Mouse (Mus musculus) layer of hippocampus, postnatal 36 days (tissue): ENCODE data around the gene Kcnq5. TPM values are rescaled to one million over a fixed set of nuclear protein-coding genes. Genes with fewer than 3 reads are reported as not detected.

Experiments
- DNase-seq, 2 experiments: peaks; one replicate each; pipeline ENCODE4 v3.0.0; 2022
- total RNA-seq, 2 experiments: library from RNA; stranded (reverse); gene quantifications; 2 replicates each; pipeline ENCODE4 v1.2.3; 2021

Kcnq5 gene
- total RNA-seq, result 10 to 100 TPM; 53.8 to 56.7 TPM

DNA sequence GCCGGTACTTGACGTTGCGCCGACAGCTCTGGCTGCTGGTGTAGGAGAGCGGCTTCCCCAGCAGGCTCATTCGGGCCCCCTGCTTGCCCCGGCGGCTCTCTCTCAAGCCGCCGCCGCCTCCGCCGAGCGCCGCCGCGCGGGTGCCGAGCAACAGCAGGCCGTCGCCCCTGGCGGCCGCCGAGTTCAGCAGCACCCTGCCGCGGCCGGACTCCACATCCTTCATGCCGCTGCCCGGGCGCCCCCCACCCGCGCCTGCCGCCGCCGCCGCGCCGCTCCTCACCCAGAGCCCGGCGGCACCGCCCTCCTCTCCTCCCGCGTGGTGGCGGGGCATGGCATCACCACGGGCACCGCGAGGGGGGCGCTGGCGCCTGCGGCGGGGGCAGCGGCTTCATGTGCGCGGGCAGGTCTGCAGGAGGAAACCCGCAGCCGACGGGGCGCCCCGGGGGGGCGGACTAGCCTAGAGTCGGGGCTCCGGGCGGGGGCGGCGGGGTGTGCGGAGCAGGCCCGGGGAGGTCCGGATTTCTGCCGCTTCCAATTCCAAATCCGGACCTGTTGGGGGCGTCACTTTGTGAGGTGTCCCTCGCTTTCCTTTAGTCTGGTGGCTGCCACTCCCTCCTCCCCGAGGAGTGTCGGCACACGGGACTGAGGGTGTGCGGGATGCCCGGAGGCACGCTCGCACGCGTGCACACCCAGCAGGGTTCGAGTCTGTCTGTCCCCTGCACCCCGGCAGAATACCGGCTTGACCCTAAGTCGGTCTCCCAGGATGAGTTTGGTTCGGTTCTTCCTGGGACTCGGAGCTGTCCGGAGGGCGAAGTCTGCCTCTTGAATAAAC lies at the start of gene Kcnq5:
Gene Kcnq5, minus strand, starts transcription at position 692 of the 832 bp plus-strand sequence.
- DNase-seq, result peak; percentile 63 to 65

DNA sequence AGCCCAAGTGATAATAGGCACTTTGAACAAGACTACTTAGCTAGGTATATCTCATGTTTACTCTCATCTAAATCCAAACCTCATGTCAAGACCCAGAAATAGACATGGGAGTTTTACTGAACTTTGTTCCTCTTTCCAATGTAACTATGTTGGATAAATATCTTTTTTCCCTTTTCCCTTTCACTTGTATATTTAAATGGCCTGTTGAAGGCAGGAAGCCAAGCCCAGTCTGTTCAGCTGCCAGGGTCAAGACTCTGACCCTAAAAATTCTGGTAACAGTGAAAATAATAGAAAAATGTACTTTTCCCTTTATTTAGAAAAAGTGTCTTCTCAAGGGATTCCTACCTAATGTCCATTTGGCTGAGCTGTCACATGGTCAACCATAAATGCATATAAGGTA lies 18.0 kb upstream of the Kcnq5 start:
- DNase-seq, result no peak

DNA sequence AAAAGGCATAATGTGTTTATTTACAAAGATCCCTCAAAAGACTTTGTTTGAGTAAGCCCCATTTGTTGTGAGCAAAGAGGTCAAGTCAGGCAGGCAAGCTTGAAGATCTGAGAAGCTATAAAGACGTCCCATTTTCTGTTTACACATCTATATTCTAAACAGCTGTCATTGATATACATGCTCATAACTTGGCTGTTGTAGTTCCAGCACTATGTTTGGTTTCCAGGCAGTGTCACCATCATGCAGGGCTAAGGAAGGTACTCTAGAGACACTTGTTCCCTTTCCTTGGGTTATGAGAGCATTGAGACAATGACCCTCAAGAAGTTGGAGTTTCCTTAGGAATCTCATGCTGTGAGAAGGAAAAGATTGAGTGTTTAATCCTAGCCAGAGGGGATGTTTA lies 17.6 kb upstream of the Kcnq5 start:
- DNase-seq, result no peak

DNA sequence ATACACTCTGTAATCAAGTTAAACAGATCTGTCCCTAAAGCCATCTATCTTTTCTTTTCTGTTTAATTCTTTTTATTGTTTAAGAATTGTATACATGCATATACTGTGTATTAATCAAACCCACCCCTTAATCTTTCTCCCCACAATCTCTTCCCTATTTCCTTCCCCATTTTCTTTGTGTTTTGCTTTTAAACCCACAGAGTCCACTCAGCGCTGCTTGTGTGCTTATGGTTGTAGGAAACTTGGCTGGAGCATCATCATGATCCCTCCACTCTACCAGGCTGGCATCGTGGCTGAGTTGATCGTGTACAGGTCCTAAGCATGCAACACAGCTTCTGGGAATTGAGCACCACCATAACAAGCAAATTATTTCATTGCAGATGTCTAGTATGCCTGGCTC lies 12.3 kb upstream of the Kcnq5 start:
- no peak for DNase-seq

DNA sequence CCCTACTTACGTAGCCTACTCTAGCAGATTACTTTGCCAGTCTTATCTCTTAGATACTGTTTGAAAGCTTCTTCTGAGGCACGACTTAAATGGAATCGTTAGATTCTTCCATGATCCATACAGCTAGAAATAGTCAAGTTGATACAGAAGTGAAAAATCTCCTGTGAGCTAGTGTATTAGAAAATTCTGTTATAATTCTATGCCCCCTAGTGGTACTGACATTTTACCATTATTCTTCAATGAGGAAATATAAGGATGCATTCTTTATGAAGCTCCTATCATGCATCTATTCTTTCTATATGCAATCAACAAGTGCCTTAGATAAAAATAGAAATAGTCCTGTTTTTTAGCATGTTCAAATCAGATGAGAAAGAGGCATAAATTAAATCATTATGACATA lies 5.4 kb upstream of the Kcnq5 start:
- no peak for DNase-seq

DNA sequence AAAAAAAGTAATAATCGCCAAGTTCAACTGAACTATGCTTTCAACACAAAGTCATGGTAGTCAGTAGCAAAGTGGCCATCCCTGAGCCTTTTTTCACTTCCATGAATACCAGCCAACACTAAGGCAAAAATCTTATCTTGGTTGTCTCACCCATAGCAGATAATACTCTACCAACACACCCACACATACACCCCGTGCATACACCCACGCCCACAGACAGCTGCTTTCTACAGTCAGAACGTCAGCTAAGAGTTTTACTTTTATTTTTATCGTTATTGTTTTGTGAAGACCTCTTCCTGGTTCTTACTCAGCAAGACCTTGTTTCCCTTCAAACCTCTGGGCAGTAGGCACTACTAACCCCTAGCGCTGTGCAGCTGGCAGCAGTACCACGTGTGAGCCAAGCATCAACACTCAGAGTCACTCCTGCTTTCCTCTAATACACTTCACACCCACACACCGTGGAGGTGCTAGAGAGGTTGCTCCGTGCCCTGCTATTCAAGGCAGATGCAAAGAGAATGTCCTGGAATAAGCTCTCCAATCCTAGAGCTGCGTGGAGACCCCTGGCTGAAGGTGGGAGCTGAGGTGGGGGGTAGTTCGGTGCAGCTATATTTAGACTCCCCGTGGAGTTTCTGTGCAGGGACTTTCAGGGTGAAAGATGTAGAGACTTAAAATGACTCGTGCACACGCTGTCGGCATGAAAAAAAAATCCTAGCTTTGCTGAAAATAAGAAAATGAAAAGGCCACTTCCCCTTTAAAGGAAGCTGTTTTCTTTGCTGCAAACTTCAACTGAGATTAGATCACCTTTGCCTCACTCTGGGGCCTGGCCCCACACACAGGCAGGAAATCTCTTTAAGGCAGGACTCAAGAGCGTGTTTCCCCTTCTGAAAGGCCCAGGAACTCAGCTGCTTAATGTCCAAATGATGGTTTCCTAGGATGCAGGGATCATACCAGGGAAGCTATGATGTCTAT lies 1.4 kb upstream of the Kcnq5 start:
- no peak for DNase-seq

DNA sequence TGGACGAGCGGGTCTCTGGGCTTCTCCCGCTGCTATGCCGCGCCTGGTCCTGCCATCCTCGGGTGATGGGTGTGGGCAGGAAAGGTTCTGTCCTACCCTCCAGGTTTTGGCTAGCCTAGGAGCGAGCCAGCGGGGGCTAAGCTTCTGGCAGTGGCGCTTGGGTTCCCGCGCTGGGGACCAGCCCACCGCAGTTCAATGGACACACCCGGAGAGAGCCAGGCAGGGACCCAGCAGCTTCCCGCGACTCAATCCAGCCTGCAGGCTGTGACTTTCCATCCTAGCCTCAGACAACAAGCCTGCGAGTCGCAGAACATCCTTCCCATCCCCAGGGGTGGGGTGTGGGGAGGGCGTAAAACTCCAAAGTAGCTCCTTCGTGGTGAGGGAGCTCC lies 335 bp upstream of the Kcnq5 start:
- peak in 1 of 2 experiments; percentile 23 for DNase-seq

DNA sequence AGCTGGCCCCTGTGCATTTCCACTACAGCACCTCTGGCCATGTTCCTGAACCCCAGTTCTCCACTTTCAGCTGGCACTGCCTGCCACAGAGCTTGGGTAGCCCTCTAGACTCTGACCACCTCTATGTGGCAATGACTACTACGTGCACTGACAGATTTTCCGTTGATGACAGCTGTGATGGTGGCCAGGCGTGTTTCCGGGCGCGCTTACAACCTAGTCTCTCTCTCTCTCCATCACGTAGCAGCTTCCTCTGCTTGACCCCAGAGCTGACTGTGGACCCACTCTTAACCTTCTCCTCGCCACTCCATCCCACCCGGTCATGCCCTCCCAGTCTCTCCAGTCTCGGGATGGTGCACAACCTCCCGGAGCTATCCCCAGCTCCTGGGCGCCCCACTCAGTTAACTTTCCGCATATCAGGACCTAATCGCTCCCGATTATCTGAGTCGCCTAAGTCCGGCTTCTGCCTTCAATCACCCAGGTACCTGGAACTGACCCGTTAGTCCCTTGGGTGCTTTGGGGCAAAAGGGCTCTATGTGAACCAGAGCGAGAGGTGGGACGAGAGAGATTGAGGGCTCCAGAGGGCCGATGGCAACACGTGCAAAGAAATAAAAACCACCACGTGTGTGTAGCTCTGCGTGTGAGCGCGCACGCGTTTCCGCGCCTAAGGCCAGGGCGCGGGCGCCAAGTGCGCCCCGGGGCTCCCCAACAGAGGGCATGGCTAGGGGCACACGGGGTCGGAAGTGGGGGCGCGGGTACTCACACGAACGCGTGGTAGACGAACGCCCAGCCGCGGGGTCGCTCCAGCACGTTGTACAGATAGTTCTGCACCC lies 1.1 kb downstream of the Kcnq5 start:
- DNase-seq, result peak; percentile 48 to 52

DNA sequence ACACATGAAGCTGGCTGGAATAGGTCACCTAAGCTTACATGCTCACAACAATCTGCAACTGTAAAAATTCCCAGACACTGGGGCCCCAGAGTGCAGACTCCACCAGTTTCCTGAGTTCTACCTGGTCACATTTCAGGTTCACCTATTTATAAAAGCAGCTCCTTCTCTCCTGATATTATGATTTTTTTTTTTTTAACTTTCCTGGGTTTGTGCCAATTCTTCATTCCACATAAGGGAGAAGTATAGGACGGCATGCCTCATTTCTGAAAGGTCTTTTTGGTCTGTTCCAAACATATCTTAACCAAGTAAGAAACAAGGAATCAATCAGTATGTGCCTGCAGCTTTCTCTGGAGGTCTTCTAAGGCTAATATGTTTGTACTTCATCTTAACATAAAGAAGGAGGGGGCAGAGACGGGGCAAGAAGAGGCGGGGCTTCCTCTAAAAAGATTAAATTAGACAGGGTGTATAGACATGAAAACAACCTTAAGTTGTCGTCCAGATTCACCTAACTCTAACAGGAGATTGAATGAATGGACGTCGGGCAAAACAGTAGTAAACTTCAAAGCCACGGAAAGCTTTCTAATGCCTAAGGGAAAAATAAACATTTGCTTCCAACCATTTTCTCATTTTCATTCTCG lies 2.0 kb downstream of the Kcnq5 start:
- DNase-seq, result no peak

DNA sequence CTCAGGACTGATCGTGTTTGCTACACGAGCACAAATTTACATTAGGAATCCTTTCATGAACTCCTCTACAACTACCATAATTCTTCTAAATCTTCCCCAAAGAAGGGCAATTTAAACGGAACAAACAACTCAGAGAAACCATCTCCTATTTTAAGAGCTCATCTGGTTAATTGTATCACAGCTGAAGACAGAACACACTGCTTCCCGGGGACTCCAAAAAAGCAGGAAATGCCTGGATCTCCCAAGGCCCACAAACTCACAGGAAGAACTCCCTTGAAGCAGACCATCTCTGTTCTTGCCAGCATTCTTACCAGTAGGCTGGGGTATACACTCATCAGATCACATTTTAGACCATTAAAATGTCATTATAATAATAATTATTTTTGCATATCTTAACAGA lies 3.7 kb downstream of the Kcnq5 start:
- no peak for DNase-seq

DNA sequence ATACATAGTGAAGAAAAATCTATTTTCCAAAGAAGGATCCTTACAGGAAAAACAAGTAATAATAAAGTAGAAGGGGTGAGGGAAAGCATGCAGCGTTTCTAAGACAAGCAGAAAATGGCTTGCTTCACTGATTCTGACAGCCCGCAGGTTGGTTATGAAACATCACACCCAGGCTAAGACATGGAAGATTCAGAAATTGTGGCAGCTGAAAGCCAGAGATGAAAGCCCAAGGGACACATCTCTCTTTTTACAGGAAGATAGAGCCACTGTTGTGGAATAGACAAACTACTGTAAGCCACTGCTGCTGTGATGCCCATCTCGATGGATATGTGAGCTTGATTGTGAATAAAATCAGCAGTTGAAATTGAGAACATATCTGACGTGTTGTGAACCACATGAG lies 20.9 kb downstream of the Kcnq5 start:
- no peak for DNase-seq

DNA sequence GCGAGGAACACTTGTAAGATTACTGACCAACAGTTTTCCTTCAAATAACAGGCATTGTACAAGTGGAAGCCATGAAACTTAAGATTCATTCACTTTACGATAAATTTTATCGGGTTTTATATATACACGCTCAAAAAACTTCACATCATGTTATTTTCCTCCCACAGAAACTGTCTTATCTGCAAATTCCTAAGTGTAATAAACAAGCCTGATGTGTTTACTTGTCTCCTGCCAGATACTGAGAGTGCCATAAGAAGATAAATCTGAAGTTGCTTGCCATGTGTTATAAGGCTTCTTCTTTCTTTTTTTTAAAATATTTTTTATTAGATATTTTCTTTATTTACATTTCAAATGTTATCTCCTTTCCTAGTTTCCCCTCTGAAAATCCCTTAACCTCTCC lies 34.6 kb downstream of the Kcnq5 start:
- DNase-seq, result no peak

DNA sequence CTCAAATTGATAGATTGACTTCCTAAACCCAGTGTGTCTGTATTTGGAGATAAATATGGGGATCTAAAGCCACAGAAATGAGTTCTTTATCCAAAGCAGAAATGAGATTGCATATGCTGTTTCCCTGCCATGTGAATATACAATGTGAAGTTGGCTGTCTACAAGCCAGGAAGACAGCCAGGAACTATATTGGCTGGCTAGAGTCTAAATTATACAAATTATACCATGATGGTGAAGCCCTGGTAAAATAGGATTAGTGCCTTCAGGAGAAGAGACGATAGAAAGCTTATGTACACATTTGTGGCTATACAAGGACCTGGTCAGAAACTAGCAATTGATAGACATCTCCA lies 38.5 kb downstream of the Kcnq5 start:
- DNase-seq, result no peak

DNA sequence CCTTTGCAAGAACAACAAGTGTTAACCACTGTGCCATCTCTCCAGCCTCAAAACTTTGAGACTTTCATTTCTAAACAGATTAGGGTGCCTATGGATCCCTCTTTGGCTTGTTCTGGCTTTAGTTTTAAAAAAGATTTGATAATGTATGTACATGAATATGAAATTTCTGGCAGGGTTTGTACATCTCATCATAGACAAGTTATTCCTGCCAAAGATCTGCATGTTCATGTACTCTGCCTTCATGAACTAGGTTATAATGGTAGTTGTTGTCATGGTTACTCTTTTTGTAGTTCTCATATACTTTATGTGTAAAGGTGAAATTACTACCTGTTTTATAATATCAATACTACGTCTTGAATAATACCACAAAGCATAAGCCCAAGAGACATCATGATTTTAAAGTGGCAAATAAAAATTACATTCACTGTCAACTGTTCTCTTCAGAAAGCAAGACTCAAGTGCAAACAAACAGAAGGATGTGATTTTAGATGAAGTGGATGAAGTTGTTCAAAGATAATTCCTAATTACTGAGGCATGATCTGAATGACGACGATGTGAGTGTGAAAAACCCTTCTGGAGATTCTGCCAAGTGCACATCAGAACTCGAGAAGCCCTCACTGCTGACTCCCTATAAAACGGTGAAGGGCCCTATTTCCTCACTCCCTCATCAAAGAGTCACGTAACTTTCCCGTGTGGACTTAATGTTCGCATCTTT lies 39.0 kb downstream of the Kcnq5 start:
- DNase-seq, result no peak

DNA sequence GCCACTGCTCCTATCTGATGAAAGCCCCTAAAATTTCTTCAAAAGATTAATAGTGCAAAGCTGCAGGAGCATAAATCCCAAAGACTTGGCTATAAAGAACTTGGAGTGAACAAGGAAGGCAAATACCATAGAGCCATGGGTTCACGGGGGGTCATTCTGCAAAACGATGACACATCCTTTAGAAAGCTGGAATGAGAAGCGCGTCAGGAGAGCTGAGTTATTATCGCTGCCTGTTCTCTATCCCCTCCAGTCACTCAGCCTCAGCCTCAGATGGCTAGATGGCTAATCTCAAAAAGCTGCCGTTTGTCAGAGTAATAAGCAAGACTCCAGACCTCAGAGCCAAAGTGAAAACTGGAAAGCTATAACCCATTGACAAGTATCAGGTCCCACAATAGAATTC lies 42.5 kb downstream of the Kcnq5 start:
- no peak for DNase-seq

DNA sequence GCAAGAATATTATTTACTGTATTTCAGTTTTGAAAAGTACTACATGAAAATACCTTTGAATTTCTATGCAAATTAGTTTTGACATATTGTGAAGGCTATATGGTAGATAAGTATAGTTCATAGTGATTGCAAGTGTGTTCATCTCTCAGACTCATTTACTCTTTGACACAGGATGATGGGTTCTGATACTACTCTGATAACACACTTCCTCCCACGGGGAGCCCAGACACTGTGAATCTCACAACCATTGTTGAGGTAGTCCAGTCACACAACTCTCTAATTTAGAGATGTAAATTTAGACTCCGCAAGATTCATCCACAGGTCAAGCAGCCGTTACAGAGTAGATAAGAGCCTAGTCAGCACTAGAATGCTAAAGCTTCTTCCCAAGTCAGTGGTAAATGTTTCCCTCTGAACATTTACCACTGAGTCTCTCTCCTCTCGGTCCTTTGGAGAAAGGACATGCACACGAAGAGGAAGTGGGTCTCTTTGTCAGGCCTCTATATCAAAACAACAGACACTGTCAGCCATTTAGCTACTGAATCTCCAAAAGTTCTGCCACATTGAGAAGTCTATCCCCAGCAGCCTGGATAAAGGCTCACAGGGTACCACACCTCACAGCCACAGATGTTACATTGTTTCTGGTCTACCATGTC lies 65.5 kb downstream of the Kcnq5 start:
- DNase-seq, result no peak

DNA sequence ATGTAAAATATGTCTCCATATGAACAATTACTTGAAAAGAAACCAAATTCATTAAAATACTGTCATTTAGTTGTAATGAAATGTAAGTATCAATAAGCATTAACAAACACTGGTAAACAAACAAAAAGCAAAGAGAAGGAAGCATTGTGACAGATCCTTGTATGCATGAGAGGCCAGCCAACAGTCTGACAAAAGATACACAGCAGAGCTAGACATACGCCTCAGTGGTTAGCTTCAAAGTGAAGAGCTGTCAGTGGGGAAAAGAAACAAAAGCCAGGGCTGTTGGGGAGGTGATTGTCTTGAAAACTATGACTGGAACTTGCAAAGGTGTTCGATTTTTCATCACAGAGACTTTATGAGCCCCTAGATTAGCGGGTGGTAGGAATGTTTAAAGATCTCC lies 78.0 kb downstream of the Kcnq5 start:
- no peak for DNase-seq

DNA sequence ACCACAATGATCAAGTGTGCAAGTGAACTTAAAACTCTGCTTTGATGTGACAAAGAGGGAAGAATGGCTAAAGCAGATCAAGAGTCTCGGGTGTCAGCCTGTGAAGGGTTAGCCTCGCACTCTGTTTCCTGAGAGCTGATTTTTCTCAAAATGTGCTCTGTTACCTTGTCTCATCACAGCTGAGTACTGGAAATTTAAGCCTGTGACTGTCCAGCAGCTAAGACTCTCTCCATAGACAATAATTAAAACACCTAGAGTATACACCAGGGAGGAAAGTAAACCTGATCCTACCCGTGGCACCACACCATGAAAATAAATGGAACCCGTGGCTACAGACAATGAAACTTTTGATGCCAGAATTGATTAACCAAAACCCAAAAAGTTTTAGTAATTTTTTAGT lies 90.9 kb downstream of the Kcnq5 start:
- DNase-seq, result no peak

DNA sequence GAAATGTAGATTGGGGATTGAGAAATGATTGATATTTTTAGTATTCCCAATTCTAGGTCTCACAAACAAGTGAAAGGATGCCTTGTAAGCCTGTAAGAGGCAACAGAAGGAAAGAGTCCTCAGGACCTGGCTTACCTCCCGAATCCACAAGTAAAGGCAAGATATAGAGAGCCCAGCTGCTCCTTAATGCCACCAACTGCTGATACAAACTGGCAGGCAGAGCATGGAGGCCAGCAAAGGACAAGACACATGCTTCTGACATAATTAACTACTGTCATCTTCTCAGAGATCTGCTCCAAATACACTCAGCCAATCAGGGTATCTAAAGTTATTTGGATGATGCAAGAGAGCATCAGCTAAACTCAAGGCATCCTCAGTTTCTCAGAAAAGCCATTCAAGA lies 93.3 kb downstream of the Kcnq5 start:
- peak; percentile 18 to 44 for DNase-seq

DNA sequence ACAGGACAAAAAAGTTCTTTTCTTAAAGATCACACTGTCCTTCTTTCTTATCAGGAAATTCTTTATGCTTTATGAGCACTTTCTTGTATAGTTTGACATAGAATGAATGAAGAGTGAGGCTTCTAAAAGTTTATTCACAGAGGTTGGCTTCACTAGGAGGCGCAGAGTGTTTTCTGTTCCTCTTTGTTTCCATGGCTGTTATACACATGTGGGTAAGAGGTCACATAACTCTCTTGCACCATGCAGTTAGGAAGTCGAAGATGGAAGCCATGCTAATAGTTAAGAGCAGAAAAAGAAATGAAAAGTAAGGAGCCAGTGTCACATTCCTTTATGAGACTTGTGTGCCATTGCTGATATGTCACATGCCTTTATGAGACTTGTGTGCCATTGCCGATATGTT lies 105.3 kb downstream of the Kcnq5 start:
- DNase-seq, result no peak

DNA sequence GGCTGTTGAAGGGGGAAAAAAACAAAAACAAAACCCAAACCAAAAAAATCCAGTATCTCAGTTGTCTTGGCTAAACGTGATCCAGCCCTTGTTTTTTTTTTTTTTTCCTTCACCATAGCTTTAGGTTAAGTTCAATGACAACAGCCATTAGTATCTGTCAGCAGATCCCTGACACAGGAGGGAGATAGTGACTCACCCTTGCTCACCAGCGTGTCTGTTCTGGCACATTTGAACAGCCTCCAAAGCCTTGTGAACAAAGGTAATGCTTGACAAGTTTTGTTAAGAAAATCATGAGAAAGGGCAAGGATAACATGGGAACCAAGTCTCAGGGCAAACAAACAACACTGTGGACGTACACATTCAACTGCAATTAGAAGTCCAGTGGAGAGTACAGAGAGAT lies 123.2 kb downstream of the Kcnq5 start:
- no peak for DNase-seq
